Mouse (Mus musculus) lung, embryonic 14.5 days (tissue): ENCODE results near the gene Dupd1. TPM values are rescaled to one million over a fixed set of nuclear protein-coding genes. Genes with fewer than 3 reads are reported as not detected.
A peak's percentile ranks its signal among the peaks of the same experiment; 100 is the strongest.

Source experiments
- ATAC-seq: fragments of 200-750 bp; cut with Nextera tagmentation; 2 replicates; pipeline ENCODE4 v1.8.0; 2017; ENCODE audit warnings: mild to moderate bottlenecking, moderate TSS enrichment, moderate library complexity; ENCODE audit not compliant: insufficient read depth
- DNase-seq: peaks from one replicate; pipeline ENCODE4 v3.0.0-alpha.2; 2015
- H3K27ac ChIP-seq: fragments of 300-500 bp; sonication (generic); 2 replicates; pipeline ENCODE4 v1.5.1; 2014; ENCODE audit warnings: low read depth, mild to moderate bottlenecking, moderate library complexity
- H3K27me3 ChIP-seq: fragments of 300-500 bp; sonication (generic); 2 replicates; pipeline ENCODE4 v1.6.1; 2014; ENCODE audit warnings: low read length, control low read depth; ENCODE audit not compliant: insufficient read depth
- H3K36me3 ChIP-seq: fragments of 300-500 bp; sonication (generic); 2 replicates; pipeline ENCODE4 v1.6.1; 2014; ENCODE audit warnings: control low read depth; ENCODE audit not compliant: insufficient read depth
- H3K4me1 ChIP-seq: fragments of 300-500 bp; sonication (generic); 2 replicates; pipeline ENCODE4 v1.6.1; 2014; ENCODE audit warnings: antibody characterized with exemption, control low read depth; ENCODE audit not compliant: insufficient read depth
- H3K4me2 ChIP-seq: fragments of 300-500 bp; sonication (generic); 2 replicates; pipeline ENCODE4 v1.6.1; 2014; ENCODE audit warnings: mild to moderate bottlenecking
- H3K4me3 ChIP-seq: fragments of 300-500 bp; sonication (generic); 2 replicates; pipeline ENCODE4 v1.5.1; 2014; ENCODE audit warnings: low read depth, low read length
- H3K9ac ChIP-seq: fragments of 300-500 bp; sonication (generic); 2 replicates; pipeline ENCODE4 v1.6.1; 2014
- H3K9me3 ChIP-seq: fragments of 300-500 bp; sonication (generic); 2 replicates; pipeline ENCODE4 v1.6.1; 2016; ENCODE audit warnings: low read depth, low read length, control low read depth
- CTCF ChIP-seq: IDR thresholded peaks from 2 replicates; pipeline ENCODE4 v1.5.1; 2016; ENCODE audit warnings: antibody characterized with exemption, low read depth
- WGBS: fragments of 180-500 bp; shearing (Covaris S2); extraction: QIAGEN DNeasy Blood & Tissue Kit; methylation state at CpG from one replicate; pipeline ENCODE4 v1.1.7; 2014; 5-methylcytosine and 5-hydroxymethylcytosine counted together
- polyA plus RNA-seq: library from polyadenylated mRNA; unstranded; fragments of >200 nt; fragmentation: Nextera tagmentation; extraction: Ambion mirVana; gene quantifications from 2 replicates; pipeline ENCODE4 v1.2.1, GENCODE M21; 2014

Gene Dupd1
- polyA plus RNA-seq, 1 experiment from 2014 or later: not detected

DNA sequence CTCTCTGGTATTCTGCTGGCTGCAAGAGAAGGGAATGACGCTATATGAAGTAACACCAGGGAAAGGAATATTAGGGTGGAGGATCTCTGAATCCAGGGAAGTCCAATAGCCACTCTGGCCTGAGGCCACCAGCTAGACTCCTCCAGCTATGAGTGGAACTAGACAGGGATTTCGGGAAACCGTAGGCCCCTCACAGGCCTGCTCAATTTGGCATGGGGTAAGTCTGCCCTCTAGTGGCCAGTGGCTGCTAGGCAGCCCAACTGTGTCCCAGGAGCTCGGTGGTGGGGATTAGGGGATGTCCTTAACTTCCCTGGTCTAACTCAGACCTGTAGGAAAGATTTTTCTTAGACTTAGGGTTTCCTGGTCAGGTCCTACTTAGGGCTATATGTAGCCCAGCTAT is 27.4 kb upstream of the Dupd1 start:
- TF ChIP-seq CTCF: peak; percentile 99
- Histone ChIP-seq H3K9ac (no peak overlapping the region), H3K27ac (no peak overlapping the region), H3K27me3 (no peaks in the 10 kb centered on the region), H3K4me1 (no peaks in the 10 kb centered on the region), H3K4me3 (no peak overlapping the region), H3K36me3 (no peaks in the 10 kb centered on the region), H3K9me3 (no peaks in the 10 kb centered on the region), H3K4me2 (no peak overlapping the region)
- WGBS: 19% methylated on average over 4 of the region's 4 CpGs
- ATAC-seq (peak; percentile 75), DNase-seq (peak; percentile 95)

DNA sequence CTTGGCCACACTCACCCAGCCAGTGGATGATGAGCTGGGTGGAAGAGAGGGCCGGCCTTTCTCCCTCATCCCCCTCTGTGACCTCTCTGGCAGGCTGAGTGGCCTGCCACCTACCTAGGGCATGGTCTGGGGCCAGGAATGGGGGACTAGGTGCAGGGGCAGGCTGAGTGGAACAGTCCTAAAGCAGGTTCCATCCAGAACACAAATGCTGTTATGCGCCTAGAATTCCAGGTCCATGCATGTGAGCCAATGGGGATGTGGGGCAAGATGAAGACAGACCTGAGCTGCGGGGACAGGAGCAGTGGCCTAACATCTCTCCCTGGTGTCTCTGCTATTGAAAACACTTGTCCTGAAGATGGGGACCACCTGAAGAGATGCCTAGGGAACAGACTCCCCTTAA is 26.9 kb upstream of the Dupd1 start:
- Histone ChIP-seq H3K27ac (no peak overlapping the region), H3K27me3 (no peaks in the 10 kb centered on the region), H3K9me3 (no peaks in the 10 kb centered on the region), H3K9ac (no peak overlapping the region), H3K4me1 (no peaks in the 10 kb centered on the region), H3K36me3 (no peaks in the 10 kb centered on the region), H3K4me3 (no peak overlapping the region), H3K4me2 (no peak overlapping the region)
- ATAC-seq (no peak; the same call in 1 of the 2 replicates), DNase-seq (no peak)
- TF ChIP-seq CTCF: no peak
- WGBS: 94% methylated on average over 3 of the region's 3 CpGs

DNA sequence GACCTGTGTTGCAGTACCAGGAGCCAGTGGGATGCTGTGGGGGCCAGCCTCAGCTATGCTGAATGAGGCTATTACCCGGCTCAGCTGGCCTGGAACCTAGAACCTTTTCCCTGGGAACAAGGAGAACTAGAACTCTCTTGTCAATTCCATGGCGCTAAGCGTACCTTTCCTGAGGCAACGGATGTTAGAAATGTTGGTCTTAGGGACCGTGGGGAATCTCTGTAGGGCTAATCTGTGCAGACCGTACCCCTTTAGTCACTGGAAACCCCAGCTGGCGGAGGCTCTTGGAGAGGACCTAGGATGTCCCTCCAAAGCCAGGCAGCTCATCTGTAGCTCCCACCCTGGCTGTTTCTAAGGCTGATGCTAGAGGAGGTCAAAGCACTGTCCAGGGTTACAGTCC is 26.0 kb upstream of the Dupd1 start:
- no peak for DNase-seq

DNA sequence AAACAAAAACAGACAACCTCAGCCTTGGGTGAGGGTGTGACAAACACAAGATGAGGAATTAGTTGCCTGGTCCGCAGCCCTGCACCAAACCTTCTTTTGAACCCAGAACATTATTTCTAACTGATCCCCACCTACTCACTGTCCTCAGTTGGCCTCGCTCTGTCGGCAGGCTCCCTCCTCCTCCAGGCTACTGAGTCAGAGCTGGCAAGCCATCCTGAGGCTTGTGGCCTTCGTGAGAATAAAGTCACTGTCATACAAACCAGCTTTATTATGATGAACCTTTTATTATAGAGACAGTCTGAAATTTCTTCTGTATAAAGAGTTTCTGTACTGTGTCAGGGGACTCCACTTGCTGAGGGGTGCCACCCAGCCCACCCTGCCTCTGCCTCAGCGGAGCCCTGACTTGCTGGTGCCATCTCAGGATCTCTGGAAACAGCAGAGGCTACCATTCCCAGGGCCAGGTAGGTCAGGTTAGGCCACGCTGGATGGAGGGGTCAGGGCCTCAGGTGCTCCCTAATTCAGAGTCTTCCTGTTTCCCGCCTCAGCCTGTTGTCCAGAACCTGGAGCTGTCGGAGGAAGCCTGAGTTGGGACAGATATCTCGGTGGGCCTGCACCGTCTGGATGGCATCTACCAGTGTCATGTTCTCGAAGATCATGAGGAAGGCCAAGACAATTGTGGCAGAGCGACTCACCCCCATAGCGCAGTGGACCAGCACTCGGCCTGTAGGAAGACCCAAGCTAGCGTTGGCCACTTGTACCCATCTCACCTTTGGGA is 18.9 kb upstream of the Dupd1 start:
- no peak for ATAC-seq
- Histone ChIP-seq H3K4me3 (no peak overlapping the region), H3K4me1 (no peaks in the 10 kb centered on the region), H3K36me3 (no peaks in the 10 kb centered on the region), H3K27me3 (no peaks in the 10 kb centered on the region), H3K9me3 (no peaks in the 10 kb centered on the region), H3K27ac (no peak overlapping the region), H3K4me2 (no peak overlapping the region), H3K9ac (no peak overlapping the region)
- TF ChIP-seq CTCF: no peak
- WGBS: 90% methylated on average over 15 of the region's 15 CpGs
- DNase-seq: no peak

More for the DNA sequence above, 26.0 kb upstream of the Dupd1 start:
- Histone ChIP-seq H3K27ac (no peak overlapping the region), H3K4me2 (no peak overlapping the region), H3K4me3 (no peak overlapping the region), H3K4me1 (no peaks in the 10 kb centered on the region), H3K27me3 (no peaks in the 10 kb centered on the region), H3K9ac (no peak overlapping the region), H3K9me3 (no peaks in the 10 kb centered on the region), H3K36me3 (no peaks in the 10 kb centered on the region)
- no peak for TF ChIP-seq CTCF
- WGBS: 94% methylated on average over 7 of the region's 7 CpGs
- no peak for ATAC-seq

DNA sequence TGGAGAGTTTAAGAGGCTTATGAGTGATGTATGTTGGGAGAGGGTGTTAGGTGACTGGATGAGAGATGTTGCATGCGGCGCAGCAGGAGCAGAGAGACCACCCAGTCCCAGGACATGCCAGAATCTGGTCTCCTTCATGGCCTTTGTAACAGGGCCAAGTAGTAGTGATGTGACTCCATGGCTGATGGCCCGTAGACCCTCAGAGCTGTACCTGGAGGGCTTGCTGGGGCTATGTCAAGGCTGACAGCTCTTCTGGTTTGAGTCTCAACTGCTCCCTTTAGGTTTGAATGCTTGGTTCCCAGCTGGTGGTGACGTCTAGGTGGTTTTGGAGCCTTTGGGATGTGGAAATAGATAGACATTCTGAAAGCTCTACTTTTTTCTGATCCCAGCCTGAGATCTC is 15.6 kb upstream of the Dupd1 start:
- no peak for ATAC-seq
- 86% methylated on average over 4 of the region's 4 CpGs for WGBS
- no peak for TF ChIP-seq CTCF
- Histone ChIP-seq H3K9me3 (no peaks in the 10 kb centered on the region), H3K27me3 (no peaks in the 10 kb centered on the region), H3K9ac (no peak overlapping the region), H3K36me3 (no peaks in the 10 kb centered on the region), H3K4me2 (no peak overlapping the region), H3K4me1 (no peaks in the 10 kb centered on the region), H3K27ac (no peak overlapping the region), H3K4me3 (no peak overlapping the region)
- no peak for DNase-seq

DNA sequence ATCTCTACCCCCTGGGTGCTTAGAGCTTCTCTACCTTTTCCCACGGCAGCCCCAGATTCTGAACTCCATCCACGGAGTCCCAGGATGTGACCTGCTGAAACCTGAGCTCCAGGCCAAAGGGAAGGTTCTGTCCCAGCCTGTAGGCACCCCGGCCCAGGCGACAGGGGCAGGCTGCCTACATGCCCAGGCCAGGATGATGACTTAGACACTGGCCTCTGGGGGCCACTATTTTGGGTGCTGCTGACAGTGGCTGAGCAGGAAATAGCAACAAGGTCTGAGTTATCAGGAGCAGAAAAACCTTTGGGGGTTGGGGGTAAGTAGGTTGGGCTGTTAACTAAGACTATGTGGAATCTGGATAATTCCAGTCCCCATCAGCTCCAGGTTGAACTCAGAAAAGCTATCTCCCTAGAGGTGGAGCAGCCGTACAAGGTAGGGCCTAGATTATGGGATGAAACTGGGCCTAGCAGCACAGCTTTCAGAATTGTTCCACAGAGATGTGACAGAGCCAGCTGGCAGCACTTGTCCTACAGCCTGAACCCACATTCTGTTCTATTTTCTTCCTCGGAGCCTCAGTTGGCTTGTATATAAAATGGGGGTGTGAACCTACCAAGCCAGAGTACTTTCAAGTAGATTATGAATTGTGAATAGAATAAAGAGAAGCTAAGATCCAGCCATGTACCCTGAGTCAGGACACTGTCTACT is 14.8 kb upstream of the Dupd1 start:
- WGBS: 74% methylated on average over 6 of the region's 6 CpGs
- ATAC-seq: no peak

DNA sequence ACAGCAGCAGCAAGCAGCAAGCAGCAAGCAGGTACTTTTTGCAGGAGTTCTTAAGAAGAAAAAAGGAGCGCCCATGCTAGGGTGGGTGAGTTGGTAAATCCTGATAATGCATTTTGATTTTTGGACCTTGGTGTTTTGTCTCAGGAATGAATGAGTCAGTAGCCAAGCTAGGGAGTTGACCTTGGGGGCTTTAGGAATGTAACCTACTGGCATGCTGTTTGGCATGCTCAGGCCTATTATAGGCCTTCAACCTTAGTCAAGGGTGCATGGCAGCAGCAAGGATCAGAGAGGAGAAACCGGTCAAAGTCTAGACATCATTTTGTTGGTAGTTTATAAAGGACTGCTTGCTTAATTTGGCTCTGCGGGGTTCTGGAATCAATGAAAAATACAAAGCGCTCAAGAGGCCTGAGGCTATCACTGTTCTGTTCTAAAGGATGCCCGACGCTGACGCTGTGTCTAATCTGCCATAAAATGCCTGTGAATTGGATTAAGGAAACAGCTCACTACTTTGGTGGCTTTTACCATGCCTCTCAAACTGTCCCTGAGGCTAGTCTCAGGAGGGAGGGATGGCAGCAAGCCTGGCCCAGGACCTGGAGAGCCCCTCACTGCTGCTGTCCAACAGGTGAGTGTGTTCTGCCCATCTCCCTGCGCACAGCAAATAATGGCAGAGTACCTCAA is 7.8 kb upstream of the Dupd1 start:
- no peaks in the 10 kb centered on the region for H3K36me3 ChIP-seq
- H3K4me3 ChIP-seq: no peak overlapping the region
- H3K27ac ChIP-seq: no peak overlapping the region
- H3K4me1 ChIP-seq: peaks cover 6% of the 10 kb centered on the region; the same call in 1 of the 2 replicates
- H3K4me2 ChIP-seq: no peak overlapping the region
- 91% methylated on average over 8 of the region's 8 CpGs for WGBS
- H3K27me3 ChIP-seq: no peaks in the 10 kb centered on the region
- DNase-seq (no peak), ATAC-seq (no peak)
- H3K9ac ChIP-seq: no peak overlapping the region
- TF ChIP-seq CTCF: no peak
- no peaks in the 10 kb centered on the region for H3K9me3 ChIP-seq

More for the DNA sequence above, 14.8 kb upstream of the Dupd1 start:
- Histone ChIP-seq H3K9me3 (no peaks in the 10 kb centered on the region), H3K4me2 (no peak overlapping the region), H3K4me3 (no peak overlapping the region), H3K27me3 (no peaks in the 10 kb centered on the region), H3K4me1 (no peaks in the 10 kb centered on the region), H3K9ac (no peak overlapping the region), H3K36me3 (no peaks in the 10 kb centered on the region), H3K27ac (no peak overlapping the region)
- no peak for DNase-seq
- TF ChIP-seq CTCF: no peak
